Mouse (Mus musculus) urinary bladder, postnatal 14 days (tissue): ENCODE data around the gene Anks1b.
"Not testable (repeated sequence)": the region's sequence is repeated elsewhere in the genome, so short reads cannot be mapped to it uniquely, and the experiment has no call there.

Experiments
- DNase-seq: peaks from one replicate; pipeline ENCODE4 v3.0.0; 2021; ENCODE audit warnings: low spot score

The Anks1b gene

GRCm38 (mm10) chr10:90576191-90577098, 703.1 kb downstream of the Anks1b start:
- DNase-seq = no peak

DNA sequence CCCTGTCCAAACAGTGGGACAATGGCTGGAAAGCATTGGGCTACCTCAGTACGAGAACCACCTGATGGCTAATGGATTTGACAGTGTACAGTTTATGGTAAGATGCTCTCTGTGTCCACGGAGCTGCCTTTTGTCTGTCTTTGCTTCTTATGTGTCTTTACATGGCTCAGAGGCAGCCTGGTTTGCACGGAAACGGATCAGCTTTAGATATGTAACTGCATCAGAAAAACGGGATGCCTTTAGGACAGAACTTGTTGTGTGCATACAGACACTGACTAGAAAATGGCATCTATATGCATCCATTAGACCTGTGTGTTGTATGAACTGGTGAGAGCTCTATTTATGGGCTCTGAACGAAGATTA, 703.8 kb downstream of the Anks1b start:
- DNase-seq = no peak

- DNase-seq = no peak
Measured at GRCm38 (mm10) chr10:90577777-90578176, 704.5 kb downstream of the Anks1b start.

- DNase-seq = no peak
Measured at GRCm38 (mm10) chr10:90579970-90580369, 706.7 kb downstream of the Anks1b start.

- DNase-seq = no peak
Measured at GRCm38 (mm10) chr10:90584052-90584451, 710.7 kb downstream of the Anks1b start.

DNA sequence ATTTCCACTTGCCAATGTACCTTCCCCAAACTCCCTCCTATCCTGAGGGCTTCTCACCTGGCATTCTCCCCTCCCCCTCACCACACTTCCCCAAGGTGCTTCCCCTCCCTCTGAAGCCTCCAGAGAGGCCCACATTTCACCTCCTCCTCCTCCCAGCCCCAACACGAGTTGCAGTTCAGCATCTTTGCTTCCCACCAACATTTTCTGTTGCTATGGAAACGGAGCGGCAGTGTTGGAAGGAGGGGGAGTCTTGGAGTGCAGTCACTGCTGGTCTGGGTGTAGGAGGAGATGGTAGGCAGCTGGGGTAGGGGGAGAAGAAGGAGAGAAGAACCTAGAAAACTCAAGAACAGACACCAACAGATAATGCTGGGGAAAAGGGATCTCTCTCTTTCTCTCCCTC, 722.8 kb downstream of the Anks1b start:
- no peak for DNase-seq

DNA sequence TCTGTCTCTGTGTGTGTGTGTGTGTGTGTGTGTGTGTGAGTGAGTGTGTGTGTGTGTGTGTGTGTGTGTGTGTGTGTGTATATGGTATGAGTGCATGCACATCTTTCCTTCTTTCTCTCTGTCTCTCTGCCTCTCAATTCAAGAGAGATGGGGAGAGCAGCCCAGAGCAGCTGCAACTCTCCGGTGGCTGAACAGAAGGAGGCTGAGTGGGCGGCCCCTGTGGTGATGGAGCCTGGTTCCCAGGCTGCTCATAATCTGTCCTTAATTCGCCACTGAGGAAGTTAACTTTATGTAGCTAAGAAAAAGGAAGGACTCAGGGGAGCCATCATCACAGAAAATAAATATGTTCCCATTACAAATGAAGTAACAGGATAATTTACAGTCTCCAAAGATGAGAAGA, 723.3 kb downstream of the Anks1b start:
- DNase-seq = no peak

- DNase-seq = no peak
Measured at GRCm38 (mm10) chr10:90599149-90599548, 725.8 kb downstream of the Anks1b start.

DNA sequence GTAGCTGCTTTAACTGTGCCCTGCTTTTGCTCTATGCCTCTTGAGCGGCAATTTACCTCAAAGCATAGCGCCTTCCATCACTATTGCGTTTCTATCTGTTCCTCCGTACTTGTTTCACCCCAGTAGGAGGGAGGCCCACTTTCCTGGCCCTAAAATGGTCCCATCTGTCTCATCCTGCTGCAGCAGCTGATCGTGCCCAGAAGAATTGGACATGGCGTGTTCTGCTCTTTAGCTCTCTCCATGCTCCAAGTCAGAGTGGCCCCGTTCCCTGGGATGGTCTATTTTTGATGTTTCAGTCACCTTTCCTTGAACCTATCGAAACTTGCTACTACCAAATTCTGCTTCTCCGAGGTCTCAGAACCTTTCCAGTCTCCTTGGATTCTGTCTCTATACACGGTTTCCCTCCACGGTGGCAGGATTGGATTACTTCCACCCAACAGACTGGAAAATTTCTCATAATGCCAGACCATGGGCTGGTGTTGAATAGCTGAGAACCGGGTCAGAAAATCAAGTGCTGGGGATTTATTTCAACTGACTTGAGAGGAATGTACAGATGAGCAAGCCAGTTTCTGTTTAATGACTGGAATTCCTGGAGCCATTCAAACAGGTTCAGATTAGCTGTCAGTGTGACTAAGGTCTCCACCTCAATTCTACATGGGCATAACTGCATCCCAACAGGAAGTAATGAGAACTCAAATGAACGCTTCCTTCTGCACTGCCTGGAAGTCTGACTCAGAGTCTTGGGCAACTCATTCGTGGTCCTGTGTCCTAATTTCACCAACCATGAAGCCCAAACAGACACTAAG, 726.6 kb downstream of the Anks1b start:
- no peak for DNase-seq

DNA sequence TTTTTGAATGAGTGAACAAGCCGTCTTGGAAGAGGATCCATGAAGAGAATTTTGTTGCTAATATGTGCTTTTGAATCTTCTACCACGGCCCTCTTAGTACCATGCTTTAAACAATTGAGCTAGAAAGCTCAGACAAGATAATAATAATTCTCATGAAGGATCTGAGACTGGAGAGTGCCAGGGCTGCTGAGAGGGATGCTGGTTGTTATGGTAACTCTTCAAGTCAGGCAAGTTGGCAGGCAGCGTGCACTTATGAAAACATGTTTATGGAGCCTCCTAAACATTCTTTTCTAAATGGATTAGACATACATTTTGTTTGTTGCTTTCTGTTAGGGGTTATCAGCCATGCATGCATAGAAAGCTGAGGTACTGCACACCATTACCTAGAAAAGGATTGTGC, 734.3 kb downstream of the Anks1b start:
- no peak for DNase-seq

DNA sequence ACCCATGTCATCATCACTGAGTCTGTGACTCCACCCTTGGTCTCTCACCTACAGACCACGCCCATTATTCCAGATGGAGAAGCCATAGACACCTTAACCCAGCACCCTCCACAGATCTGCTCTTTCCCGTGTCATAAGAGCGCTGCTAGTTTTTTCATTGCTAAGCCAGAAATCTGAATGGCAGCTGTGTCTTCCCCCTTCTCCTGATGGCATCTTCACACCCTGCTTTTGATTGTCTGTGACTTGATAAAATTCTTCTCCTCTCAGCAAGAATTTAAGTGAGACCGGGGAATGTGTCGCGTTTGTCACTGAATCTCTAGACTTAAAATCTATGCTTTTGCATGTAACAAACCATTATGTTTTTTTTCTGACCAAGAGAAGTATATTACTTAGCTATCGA, 736.1 kb downstream of the Anks1b start:
- no peak for DNase-seq

GRCm38 (mm10) chr10:90613051-90613450, 739.7 kb downstream of the Anks1b start:
- no peak for DNase-seq

DNA sequence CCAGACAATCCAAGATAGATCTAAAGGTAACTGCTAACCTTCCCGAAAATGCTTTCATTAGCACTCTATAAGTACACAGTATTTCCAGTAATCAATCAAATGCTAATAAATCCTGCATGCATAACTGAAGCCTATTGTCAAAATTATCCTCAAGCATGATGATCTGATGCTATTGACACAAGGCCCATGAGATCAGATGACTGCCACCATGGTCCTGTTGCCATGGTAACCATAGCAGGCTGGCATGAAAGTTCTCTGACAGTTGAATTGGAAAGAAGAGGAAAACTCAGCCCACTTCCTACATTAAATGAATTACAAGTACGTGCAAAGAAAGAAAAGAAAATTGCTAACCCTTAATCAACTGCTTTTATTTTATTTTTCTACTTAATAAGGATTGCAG, 741.9 kb downstream of the Anks1b start:
- DNase-seq = no peak

DNA sequence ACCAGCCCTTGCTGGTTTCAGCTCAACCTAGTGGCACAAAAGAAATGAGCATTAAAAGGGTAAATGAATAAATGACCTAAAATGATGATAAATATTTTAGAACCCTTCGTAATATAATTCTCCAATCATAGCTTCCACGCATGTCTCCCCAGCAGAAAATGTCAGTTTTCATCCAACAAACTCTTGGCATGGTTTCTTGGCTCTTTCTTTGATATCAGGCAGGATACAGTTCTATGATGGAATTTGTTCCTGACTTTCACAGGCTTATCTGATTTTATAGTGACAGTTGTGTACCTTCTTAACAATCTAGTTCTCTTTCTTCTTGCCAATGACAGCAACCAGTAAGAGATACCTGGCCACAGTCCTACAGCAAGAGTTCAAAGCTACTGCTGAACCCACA, 743.3 kb downstream of the Anks1b start:
- DNase-seq = no peak

DNA sequence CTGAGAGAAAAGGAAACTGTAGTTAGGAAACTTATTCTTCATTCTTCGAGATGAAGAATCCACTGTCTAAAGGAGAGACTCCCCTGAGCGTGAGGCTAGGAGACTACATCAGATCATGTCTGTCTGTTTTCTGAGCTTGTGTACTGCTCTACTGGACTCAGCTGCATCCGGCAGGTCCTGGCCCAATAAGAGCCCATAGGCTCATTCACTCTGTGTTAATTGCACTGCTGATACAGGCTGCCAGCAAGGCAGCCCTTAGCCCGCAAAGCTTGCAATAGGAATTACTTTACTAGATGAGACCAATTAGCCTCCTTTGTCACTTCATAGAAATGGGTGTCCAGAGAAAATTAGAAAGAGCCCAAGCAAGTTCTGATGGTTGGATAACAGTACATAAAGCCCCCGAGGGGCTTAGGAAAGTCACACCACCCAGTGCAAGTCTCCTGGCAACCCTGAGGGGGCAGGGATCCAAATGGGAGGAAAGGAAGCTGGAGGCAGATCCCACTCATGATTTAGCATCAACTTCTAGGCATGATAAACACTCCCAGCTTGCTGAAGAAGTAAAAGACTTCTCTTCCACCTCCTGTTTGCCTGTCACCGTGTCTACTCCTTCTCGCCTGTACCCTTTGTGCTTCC, 744.5 kb downstream of the Anks1b start:
- DNase-seq = no peak

DNA sequence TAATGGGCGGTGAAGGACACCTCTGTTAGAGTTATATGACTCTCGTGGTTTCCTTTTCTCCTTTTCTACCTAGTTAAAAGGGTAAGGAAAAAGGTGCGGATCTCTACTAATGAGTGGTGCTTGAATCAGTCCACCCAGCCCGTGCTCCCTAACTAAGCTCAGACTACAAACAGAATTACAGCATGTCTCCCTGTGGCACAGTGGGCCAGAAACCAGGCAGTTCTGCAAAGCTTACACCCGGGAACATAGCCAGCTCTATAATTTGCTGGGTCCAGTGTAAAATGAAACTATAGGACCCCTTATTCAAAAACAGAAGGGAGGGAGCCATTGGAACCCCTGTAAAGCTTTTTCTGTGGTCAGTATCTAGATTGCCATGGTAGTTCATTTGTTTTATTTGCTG, 754.2 kb downstream of the Anks1b start:
- DNase-seq = no peak

DNA sequence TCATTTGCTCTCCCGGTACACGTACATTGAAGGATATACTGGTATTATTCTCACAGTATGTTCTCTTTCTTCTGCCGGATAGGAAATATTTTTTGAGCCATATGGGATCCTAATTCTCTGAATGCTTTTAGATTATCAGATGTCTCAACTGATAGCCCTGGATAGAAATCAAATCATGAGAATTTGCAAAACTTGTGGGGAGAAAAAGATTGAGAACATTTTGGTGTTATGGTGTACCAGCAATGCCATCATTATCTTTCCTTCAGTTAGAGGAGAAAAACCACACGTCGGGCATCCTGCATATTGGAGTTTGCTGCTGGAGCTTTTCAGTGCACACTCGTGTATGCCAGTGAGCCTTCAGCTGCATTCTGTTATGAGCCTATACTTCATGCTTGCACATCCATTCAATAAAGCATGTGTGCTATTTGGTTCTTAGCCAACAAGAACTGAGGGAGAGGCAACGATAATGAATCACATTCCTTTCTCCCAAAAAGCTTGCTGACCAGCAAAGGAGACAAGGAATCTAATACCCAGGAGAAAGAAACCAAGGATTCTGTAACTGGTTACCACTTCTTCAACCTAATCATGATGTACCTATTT, 756.9 kb downstream of the Anks1b start:
- no peak for DNase-seq

DNA sequence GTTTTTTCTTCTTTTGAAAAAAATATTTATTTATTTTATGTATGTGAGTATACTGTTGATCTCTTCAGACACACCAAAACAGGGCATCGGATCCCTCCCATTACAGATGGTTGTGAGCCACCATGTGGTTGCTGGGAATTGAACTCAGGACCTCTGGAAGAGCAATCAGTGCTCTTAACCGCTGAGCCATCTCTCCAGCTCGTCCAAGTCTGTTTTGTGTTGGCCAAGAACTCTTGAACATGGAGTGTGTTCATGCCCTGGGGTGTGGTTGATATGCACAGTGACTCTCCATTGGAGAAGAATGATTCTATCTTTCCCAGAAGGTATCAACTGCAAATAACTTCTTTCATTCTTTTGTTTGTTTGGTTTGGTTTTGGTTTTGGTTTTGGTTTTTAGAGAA, 757.5 kb downstream of the Anks1b start:
- DNase-seq = not testable (repeated sequence)

DNA sequence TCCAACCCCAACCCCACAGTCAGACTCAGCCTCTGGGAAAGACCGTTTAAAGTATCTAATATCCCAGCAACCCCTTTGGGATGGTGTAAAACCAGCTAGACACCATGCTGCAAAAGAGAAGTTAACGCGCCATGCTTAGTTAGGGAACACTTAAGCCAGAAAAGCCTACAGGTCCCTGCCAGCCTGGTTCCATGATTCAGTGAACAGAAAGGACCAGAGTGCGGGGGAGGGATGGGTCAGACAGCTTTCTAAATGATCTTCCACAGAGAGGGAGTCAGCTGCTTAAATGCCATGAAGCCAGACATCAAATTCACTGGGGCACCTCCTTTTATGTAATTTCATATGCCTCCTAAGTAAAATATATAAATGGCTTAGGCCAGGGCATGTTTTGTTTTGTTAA, 764.0 kb downstream of the Anks1b start:
- DNase-seq = peak; percentile 3

GRCm38 (mm10) chr10:90649681-90650080, 776.4 kb downstream of the Anks1b start:
- no peak for DNase-seq

GRCm38 (mm10) chr10:90657416-90658120, 784.3 kb downstream of the Anks1b start:
- peak; percentile 44 for DNase-seq

- DNase-seq = no peak
Measured at GRCm38 (mm10) chr10:90666746-90667145, 793.4 kb downstream of the Anks1b start.
